Mouse (Mus musculus) bone marrow, adult 2 months (tissue): ENCODE results near the gene Fam71e1.

Experiments used
- CTCF ChIP-seq: fragments of 200-500 bp; IDR thresholded peaks from 2 replicates; pipeline ENCODE4 v1.5.1; 2011; ENCODE audit warnings: low read length, control low read depth; ENCODE audit not compliant: control insufficient read depth, insufficient read depth
- POLR2A ChIP-seq: fragments of 200-500 bp; IDR thresholded peaks from 2 replicates; pipeline ENCODE4 v1.6.1; 2011; ENCODE audit warnings: low read depth, mild to moderate bottlenecking, control low read depth, low read length, borderline replicate concordance; ENCODE audit not compliant: control insufficient read depth

GRCm38 (mm10) chr7:44465111-44465510 lies 31.3 kb upstream of the Fam71e1 start, which contains the start of gene Aspdh:
- TF ChIP-seq CTCF (no peak), POLR2A (no peak)
